Mouse (Mus musculus) embryonic facial prominence, embryonic 12.5 days (tissue): ENCODE measurements around the gene Sp110. TPM values are rescaled to one million over a fixed set of nuclear protein-coding genes. Genes with fewer than 3 reads are reported as not detected.
A peak's percentile ranks its signal among the peaks of the same experiment; 100 is the strongest.
"Not testable (repeated sequence)": the region's sequence is repeated elsewhere in the genome, so short reads cannot be mapped to it uniquely, and the experiment has no call there.

Source experiments
- ATAC-seq: fragments of 200-750 bp; cut with Nextera tagmentation; 2 replicates; pipeline ENCODE4 v1.8.0; 2017; ENCODE audit not compliant: insufficient number of reproducible peaks, insufficient read depth, low FRiP score, low TSS enrichment
- H3K27ac ChIP-seq: fragments of 300-500 bp; sonication (generic); 2 replicates; pipeline ENCODE4 v1.5.1; 2016; ENCODE audit warnings: mild to moderate bottlenecking
- H3K27me3 ChIP-seq: fragments of 300-500 bp; sonication (generic); 2 replicates; pipeline ENCODE4 v1.6.1; 2016; ENCODE audit warnings: mild to moderate bottlenecking, moderate library complexity
- H3K36me3 ChIP-seq: fragments of 300-500 bp; sonication (generic); 2 replicates; pipeline ENCODE4 v1.6.1; 2016; ENCODE audit warnings: mild to moderate bottlenecking
- H3K4me1 ChIP-seq: fragments of 300-500 bp; sonication (generic); 2 replicates; pipeline ENCODE4 v1.6.1; 2016
- H3K4me2 ChIP-seq: fragments of 300-500 bp; sonication (generic); replicated peaks from 2 replicates; pipeline ENCODE4 v1.6.1; 2016; ENCODE audit warnings: mild to moderate bottlenecking, moderate library complexity
- H3K4me3 ChIP-seq: fragments of 300-500 bp; sonication (generic); 2 replicates; pipeline ENCODE4 v1.5.1; 2016; ENCODE audit warnings: mild to moderate bottlenecking
- H3K9ac ChIP-seq: fragments of 300-500 bp; sonication (generic); 2 replicates; pipeline ENCODE4 v1.6.1; 2016; ENCODE audit warnings: mild to moderate bottlenecking, moderate library complexity
- H3K9me3 ChIP-seq: fragments of 300-500 bp; sonication (generic); 2 replicates; pipeline ENCODE4 v1.6.1; 2016; ENCODE audit warnings: mild to moderate bottlenecking, moderate library complexity
- WGBS: fragments of 180-500 bp; shearing (Covaris S2); methylation state at CpG from one replicate; pipeline ENCODE4 v1.1.7; 2016; 5-methylcytosine and 5-hydroxymethylcytosine counted together
- polyA plus RNA-seq: library from polyadenylated mRNA; unstranded; fragments of >200 nt; fragmentation: Nextera tagmentation; extraction: Ambion mirVana; gene quantifications from 2 replicates; pipeline ENCODE4 v1.2.1, GENCODE M21; 2016

Gene Sp110
- polyA plus RNA-seq, 1 experiment from 2014 or later: 1.2 TPM

DNA sequence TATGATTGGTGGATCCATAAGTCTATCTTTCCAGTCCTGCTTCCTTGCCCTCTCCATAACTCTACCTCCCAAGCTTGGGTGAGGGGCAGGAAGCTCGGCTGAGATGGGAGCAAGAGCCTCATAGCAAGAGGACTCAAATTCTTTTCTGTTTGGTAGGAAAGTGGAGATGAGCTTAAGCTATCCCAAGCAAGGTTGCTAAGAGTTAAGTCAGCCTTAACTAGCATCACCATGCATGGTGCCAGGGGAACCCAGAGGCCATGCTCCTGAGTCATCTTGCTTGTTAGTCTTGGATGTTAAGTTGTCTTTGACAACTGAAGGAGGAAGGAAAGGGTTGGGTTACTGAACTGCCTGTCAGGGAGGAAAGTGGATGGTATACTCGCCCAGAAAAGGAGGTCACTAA lies 9.9 kb downstream of the Sp110 start:
- not testable (repeated sequence) for H3K9me3 ChIP-seq, H3K4me3 ChIP-seq, ATAC-seq, H3K4me1 ChIP-seq, H3K36me3 ChIP-seq, H3K4me2 ChIP-seq, H3K27me3 ChIP-seq, H3K27ac ChIP-seq, H3K9ac ChIP-seq
- 79% methylated on average over 1 of the region's 2 CpGs for WGBS

GRCm38 (mm10) chr1:85581518-85581917 lies 17.1 kb downstream of the Sp110 start:
- 31% methylated on average over 5 of the region's 5 CpGs for WGBS
- H3K4me3 ChIP-seq, H3K4me1 ChIP-seq, H3K36me3 ChIP-seq, H3K9ac ChIP-seq, ATAC-seq, H3K4me2 ChIP-seq, H3K9me3 ChIP-seq, H3K27ac ChIP-seq, H3K27me3 ChIP-seq: not testable (repeated sequence)

- not testable (repeated sequence) for H3K4me2 ChIP-seq, H3K9ac ChIP-seq, ATAC-seq, H3K4me1 ChIP-seq, H3K4me3 ChIP-seq, H3K27me3 ChIP-seq, H3K9me3 ChIP-seq, H3K36me3 ChIP-seq, H3K27ac ChIP-seq
- 66% methylated on average over 3 of the region's 3 CpGs for WGBS
These were observed 18.0 kb downstream of the Sp110 start for GRCm38 (mm10) chr1:85580578-85580977.

- not testable (repeated sequence) for H3K4me3 ChIP-seq, H3K9me3 ChIP-seq, H3K4me1 ChIP-seq, H3K27me3 ChIP-seq, H3K36me3 ChIP-seq, H3K4me2 ChIP-seq, H3K27ac ChIP-seq, H3K9ac ChIP-seq
- 0 out of 2 replicates have a peak, but pooled peaks have one; percentile 15 for ATAC-seq
- WGBS: 73% methylated on average over 3 of the region's 4 CpGs
These were observed 18.5 kb downstream of the Sp110 start for GRCm38 (mm10) chr1:85580148-85580534.

GRCm38 (mm10) chr1:85579199-85580147 lies 19.1 kb downstream of the Sp110 start:
- H3K4me2 ChIP-seq, H3K9ac ChIP-seq, H3K27me3 ChIP-seq, ATAC-seq, H3K4me1 ChIP-seq, H3K4me3 ChIP-seq, H3K36me3 ChIP-seq, H3K27ac ChIP-seq, H3K9me3 ChIP-seq: not testable (repeated sequence)
- 62% methylated on average over 6 of the region's 7 CpGs for WGBS

DNA sequence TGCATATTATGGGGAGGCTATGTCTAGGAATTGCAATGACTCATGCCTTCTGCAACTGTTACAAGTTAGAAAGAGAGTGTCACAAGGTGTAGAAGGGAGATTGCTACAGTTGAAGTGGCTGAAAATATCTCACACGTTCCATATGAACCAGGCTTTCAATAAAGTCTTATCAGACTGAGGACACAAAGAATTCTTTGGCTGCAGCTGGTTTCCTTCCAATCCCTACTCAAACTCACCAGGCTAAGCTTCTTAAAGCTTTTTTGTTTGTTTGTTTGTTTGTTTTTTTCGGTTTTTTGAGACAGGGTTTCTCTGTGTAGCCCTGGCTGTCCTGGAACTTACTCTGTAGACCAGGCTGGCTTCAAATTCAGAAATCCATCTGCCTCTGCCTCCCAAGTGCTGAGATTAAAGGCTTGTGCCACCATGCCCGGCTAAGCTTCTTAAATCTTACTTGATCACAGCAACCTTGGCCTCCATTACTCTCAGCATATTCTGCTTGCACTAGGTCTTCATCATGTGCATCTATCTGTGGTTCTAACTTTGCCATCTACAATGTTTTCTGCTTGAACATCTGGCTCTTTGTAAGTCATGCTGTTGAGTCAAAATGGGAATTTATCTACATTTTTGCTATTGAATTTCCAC lies 20.1 kb downstream of the Sp110 start:
- WGBS: 63% methylated on average over 3 of the region's 3 CpGs
- not testable (repeated sequence) for H3K4me3 ChIP-seq, H3K4me2 ChIP-seq, H3K4me1 ChIP-seq, H3K9me3 ChIP-seq, H3K27me3 ChIP-seq, ATAC-seq, H3K27ac ChIP-seq, H3K9ac ChIP-seq, H3K36me3 ChIP-seq

- not testable (repeated sequence) for H3K4me3 ChIP-seq, H3K4me1 ChIP-seq, H3K4me2 ChIP-seq, ATAC-seq, H3K36me3 ChIP-seq, H3K27me3 ChIP-seq, H3K27ac ChIP-seq, H3K9me3 ChIP-seq, H3K9ac ChIP-seq
- WGBS: 73% methylated on average over 2 of the region's 3 CpGs
These were observed 23.2 kb downstream of the Sp110 start, which contains the start of gene G530012D18Rik for GRCm38 (mm10) chr1:85575376-85575775. TSS of gene G530012D18Rik (plus strand) at chr1:85575676.

GRCm38 (mm10) chr1:85573554-85573953 lies 25.1 kb downstream of the Sp110 start:
- H3K9ac ChIP-seq, H3K9me3 ChIP-seq, ATAC-seq, H3K4me1 ChIP-seq, H3K4me2 ChIP-seq, H3K27me3 ChIP-seq, H3K27ac ChIP-seq, H3K36me3 ChIP-seq, H3K4me3 ChIP-seq: not testable (repeated sequence)
- 71% methylated on average over 4 of the region's 4 CpGs for WGBS

DNA sequence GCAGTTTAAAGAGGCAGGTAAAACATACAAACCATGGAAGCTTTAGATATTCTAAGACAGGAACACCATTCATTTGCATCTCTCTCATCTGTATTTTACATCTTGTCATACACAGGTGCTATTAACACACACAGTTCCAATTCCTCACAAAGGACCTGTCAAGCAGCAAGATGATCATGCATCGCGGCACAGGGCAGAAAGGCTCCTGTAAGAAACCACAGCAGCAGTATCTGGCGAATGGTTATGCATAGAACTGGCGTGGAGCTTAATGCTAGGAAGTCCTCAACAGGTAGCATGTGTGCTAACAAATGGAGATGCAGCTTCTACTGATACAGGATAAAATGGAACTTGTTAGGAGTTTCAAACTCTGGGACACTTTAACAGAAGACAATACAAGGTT lies 43.4 kb downstream of the Sp110 start:
- not testable (repeated sequence) for H3K27ac ChIP-seq, H3K4me3 ChIP-seq, H3K4me2 ChIP-seq, ATAC-seq, H3K9ac ChIP-seq, H3K4me1 ChIP-seq, H3K27me3 ChIP-seq, H3K9me3 ChIP-seq, H3K36me3 ChIP-seq
- 78% methylated on average over 4 of the region's 4 CpGs for WGBS

GRCm38 (mm10) chr1:85546442-85546841 lies 52.2 kb downstream of the Sp110 start:
- H3K27me3 ChIP-seq, H3K9ac ChIP-seq, H3K36me3 ChIP-seq, H3K4me3 ChIP-seq, H3K4me1 ChIP-seq, H3K9me3 ChIP-seq, ATAC-seq, H3K27ac ChIP-seq, H3K4me2 ChIP-seq: not testable (repeated sequence)

DNA sequence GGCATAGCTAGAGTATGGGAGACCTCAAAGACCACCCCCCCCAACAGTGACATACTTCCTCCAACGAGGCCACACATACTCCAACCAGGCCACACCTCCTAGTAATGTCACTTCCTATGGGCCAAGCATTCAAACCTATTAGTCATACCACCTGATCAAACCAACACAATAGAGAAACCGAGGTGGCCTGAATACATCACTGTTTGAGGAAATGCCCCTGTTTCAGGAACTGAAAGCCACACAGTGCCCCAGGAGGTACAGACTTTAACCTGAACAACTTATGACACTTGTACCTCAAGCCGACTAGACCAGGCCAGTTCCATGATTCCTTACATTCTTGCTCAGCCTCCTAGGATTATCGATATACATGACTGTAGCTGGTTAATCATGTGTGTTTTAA lies 54.8 kb downstream of the Sp110 start:
- WGBS: 84% methylated on average over 4 of the region's 4 CpGs
- ATAC-seq: not testable (repeated sequence)

DNA sequence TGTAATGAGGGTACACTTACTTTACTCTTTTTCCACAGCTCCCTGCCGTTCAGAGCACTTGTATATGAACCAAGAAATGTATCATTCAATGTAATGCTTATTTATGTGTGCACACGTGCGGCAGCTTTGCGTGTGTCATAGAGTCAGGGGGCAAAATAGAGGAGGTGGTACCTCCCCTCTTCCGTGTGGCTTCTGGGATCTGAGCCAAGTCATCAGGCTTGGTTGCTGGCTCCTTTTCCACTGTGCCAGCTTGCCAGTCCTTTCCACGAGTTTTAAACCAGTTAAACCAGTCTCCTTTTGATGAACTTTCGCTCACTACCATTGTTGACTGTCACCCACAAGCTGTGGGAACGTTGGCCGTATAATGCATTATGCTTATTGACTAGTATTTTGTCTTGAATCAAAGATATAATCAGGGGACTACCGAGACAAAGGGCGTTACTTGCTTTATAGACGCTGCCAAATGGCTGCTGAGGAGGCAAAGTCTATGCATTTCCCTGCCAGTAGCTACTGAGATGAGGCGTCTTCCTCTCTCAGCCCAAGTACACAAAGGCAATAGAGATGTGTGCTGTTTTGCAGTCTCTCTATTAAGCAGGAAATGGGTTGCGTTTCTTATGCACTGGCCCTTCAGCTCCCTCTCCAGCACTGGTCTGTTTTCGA lies 70.0 kb downstream of the Sp110 start:
- not testable (repeated sequence) for H3K36me3 ChIP-seq, H3K9ac ChIP-seq, H3K27ac ChIP-seq, H3K27me3 ChIP-seq, H3K9me3 ChIP-seq, ATAC-seq, H3K4me3 ChIP-seq, H3K4me1 ChIP-seq, H3K4me2 ChIP-seq
- WGBS: 77% methylated on average over 13 of the region's 15 CpGs

More for the DNA sequence above, 54.8 kb downstream of the Sp110 start:
- not testable (repeated sequence) for H3K27ac ChIP-seq, H3K4me1 ChIP-seq, H3K4me3 ChIP-seq, H3K9ac ChIP-seq, H3K36me3 ChIP-seq, H3K4me2 ChIP-seq, H3K27me3 ChIP-seq, H3K9me3 ChIP-seq
